Mouse (Mus musculus) embryonic facial prominence, embryonic 12.5 days (tissue): Measurements from ENCODE around the gene Ces2f. TPM values are rescaled to one million over a fixed set of nuclear protein-coding genes. Genes with fewer than 3 reads are reported as not detected.

ENCODE experiments used
- ATAC-seq: fragments of 200-750 bp; cut with Nextera tagmentation; 2 replicates; pipeline ENCODE4 v1.8.0; 2017; ENCODE audit not compliant: insufficient number of reproducible peaks, insufficient read depth, low FRiP score, low TSS enrichment
- H3K27ac ChIP-seq: fragments of 300-500 bp; sonication (generic); 2 replicates; pipeline ENCODE4 v1.5.1; 2016; ENCODE audit warnings: mild to moderate bottlenecking
- H3K27me3 ChIP-seq: fragments of 300-500 bp; sonication (generic); 2 replicates; pipeline ENCODE4 v1.6.1; 2016; ENCODE audit warnings: mild to moderate bottlenecking, moderate library complexity
- H3K36me3 ChIP-seq: fragments of 300-500 bp; sonication (generic); 2 replicates; pipeline ENCODE4 v1.6.1; 2016; ENCODE audit warnings: mild to moderate bottlenecking
- H3K4me1 ChIP-seq: fragments of 300-500 bp; sonication (generic); 2 replicates; pipeline ENCODE4 v1.6.1; 2016
- H3K4me2 ChIP-seq: fragments of 300-500 bp; sonication (generic); replicated peaks from 2 replicates; pipeline ENCODE4 v1.6.1; 2016; ENCODE audit warnings: mild to moderate bottlenecking, moderate library complexity
- H3K4me3 ChIP-seq: fragments of 300-500 bp; sonication (generic); 2 replicates; pipeline ENCODE4 v1.5.1; 2016; ENCODE audit warnings: mild to moderate bottlenecking
- H3K9ac ChIP-seq: fragments of 300-500 bp; sonication (generic); 2 replicates; pipeline ENCODE4 v1.6.1; 2016; ENCODE audit warnings: mild to moderate bottlenecking, moderate library complexity
- H3K9me3 ChIP-seq: fragments of 300-500 bp; sonication (generic); 2 replicates; pipeline ENCODE4 v1.6.1; 2016; ENCODE audit warnings: mild to moderate bottlenecking, moderate library complexity
- WGBS: fragments of 180-500 bp; shearing (Covaris S2); methylation state at CpG from one replicate; pipeline ENCODE4 v1.1.7; 2016; 5-methylcytosine and 5-hydroxymethylcytosine counted together
- polyA plus RNA-seq: library from polyadenylated mRNA; unstranded; fragments of >200 nt; fragmentation: Nextera tagmentation; extraction: Ambion mirVana; gene quantifications from 2 replicates; pipeline ENCODE4 v1.2.1, GENCODE M21; 2016

Gene Ces2f
- polyA plus RNA-seq, 1 experiment from 2014 or later = not detected

DNA sequence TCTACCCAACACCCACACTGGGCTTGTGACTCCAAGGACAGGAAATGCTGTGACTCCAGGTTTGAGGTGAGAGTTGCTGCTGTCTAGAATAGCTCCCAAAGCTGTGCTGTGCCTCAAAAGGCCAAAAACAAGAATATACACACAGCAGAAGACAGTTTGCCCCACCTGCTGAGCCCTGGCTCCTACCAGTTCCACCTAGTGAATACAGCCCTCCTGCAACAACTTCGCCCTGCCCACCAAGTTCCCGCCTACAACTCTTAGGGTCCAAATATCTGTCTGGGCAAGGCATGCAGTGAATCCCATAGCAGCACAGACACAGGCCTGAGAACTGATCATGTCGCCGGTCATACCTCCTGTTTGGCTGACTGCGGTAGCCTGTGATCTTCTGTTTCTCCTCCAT is 37.0 kb downstream of the Ces2f start:
- ATAC-seq = no peak

GRCm38 (mm10) chr8:104984942-104985341 is 37.8 kb downstream of the Ces2f start:
- Histone ChIP-seq H3K4me2 (no peak overlapping the region), H3K36me3 (no peaks in the 10 kb centered on the region), H3K4me3 (no peak overlapping the region), H3K27me3 (no peaks in the 10 kb centered on the region), H3K9ac (no peak overlapping the region), H3K27ac (no peak overlapping the region), H3K4me1 (no peaks in the 10 kb centered on the region), H3K9me3 (0 out of 2 replicates have a peak, but pooled peaks cover 3% of the 10 kb centered on the region)
- 93% methylated on average over 2 of the region's 2 CpGs for WGBS
- ATAC-seq = no peak

More for the DNA sequence above, 37.0 kb downstream of the Ces2f start:
- H3K4me3 ChIP-seq = no peak overlapping the region
- no peak overlapping the region for H3K27ac ChIP-seq
- H3K9ac ChIP-seq = no peak overlapping the region
- H3K36me3 ChIP-seq = no peaks in the 10 kb centered on the region
- no peaks in the 10 kb centered on the region for H3K27me3 ChIP-seq
- H3K9me3 ChIP-seq = 0 out of 2 replicates have a peak, but pooled peaks cover 3% of the 10 kb centered on the region
- no peak overlapping the region for H3K4me2 ChIP-seq
- 90% methylated on average over 5 of the region's 5 CpGs for WGBS
- H3K4me1 ChIP-seq = no peaks in the 10 kb centered on the region

DNA sequence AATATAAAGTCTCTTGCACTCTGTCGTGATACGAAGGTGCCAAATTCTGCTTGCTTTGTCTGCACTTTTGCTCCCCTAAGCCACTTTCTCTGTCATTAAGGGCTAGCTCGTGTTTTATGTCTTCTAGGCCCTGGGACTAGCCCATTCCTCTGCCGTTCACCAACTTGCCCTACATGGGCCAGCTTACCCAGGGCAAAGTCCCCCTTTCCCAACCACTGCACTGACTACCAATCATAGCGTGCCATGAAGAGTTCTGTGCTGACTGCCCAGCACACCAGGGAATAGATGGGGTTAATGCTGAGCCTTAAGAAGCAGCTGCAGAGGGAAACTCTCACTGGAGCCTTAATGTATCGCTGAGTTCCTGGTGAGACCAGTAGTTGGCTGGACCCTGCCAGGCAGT is 51.0 kb downstream of the Ces2f start:
- Histone ChIP-seq H3K9me3 (no peaks in the 10 kb centered on the region), H3K4me1 (no peaks in the 10 kb centered on the region), H3K27me3 (no peaks in the 10 kb centered on the region), H3K4me3 (no peak overlapping the region), H3K9ac (no peak overlapping the region), H3K36me3 (no peaks in the 10 kb centered on the region), H3K4me2 (no peak overlapping the region), H3K27ac (no peak overlapping the region)
- no peak for ATAC-seq
- 76% methylated on average over 6 of the region's 6 CpGs for WGBS

GRCm38 (mm10) chr8:104999183-104999582 is 52.0 kb downstream of the Ces2f start:
- no peak overlapping the region for H3K4me2 ChIP-seq
- H3K27me3 ChIP-seq = no peaks in the 10 kb centered on the region
- no peaks in the 10 kb centered on the region for H3K4me1 ChIP-seq
- no peak for ATAC-seq
- H3K9ac ChIP-seq = no peak overlapping the region
- 84% methylated on average over 6 of the region's 6 CpGs for WGBS
- no peaks in the 10 kb centered on the region for H3K9me3 ChIP-seq
- H3K27ac ChIP-seq = no peak overlapping the region
- H3K36me3 ChIP-seq = no peaks in the 10 kb centered on the region
- H3K4me3 ChIP-seq = no peak overlapping the region

DNA sequence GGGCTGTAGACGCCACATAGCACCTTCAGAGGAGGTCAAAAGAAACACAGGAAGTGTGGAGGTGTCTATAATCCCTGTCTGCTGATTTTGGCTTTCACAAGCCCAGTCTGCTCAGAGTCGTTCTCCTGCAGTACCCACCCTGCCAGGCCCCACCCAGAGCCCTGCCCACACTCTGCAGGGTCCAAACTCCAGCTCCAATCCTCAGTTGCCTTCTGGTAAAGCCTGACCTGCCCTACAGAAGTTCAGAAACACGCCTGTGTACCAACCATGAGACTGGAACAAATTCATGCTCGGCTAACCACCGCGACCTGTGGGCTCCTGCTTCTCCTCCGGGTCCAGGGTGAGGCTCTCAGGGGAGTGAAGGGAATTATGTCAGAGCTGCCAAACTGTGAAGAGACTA is 53.4 kb downstream of the Ces2f start, which contains the start of gene Ces2h:
Ces2h (plus strand) TSS at position 268 of the 400 bp plus-strand sequence.
- H3K4me1 ChIP-seq = no peaks in the 10 kb centered on the region
- ATAC-seq = no peak
- no peak within 1 kb of the TSS for H3K4me2 ChIP-seq
- H3K27me3 ChIP-seq = no peaks in the 10 kb centered on the region
- H3K9me3 ChIP-seq = no peaks in the 10 kb centered on the region
- H3K36me3 ChIP-seq = no peaks in the 10 kb centered on the region
- no peak within 1 kb of the TSS for H3K9ac ChIP-seq
- H3K4me3 ChIP-seq = no peak within 1 kb of the TSS
- H3K27ac ChIP-seq = no peak within 1 kb of the TSS
- 84% methylated on average over 7 of the region's 7 CpGs for WGBS

Other genes with a start within 250 kb of the Ces2f start
- gene Ces2a, start 213.4 kb upstream of the Ces2f start, polyA plus RNA-seq = not detected in 2 replicates
- 0.23 TPM in 1 of 2 replicates, not detected in the other for gene Ces2b, start 115.8 kb upstream of the Ces2f start, polyA plus RNA-seq
- gene Ces2c, start 100.3 kb upstream of the Ces2f start, polyA plus RNA-seq = not detected in 2 replicates
- not detected in 2 replicates for gene Ces2e, start 21.1 kb upstream of the Ces2f start, polyA plus RNA-seq
- gene Ces2g, start 14.4 kb downstream of the Ces2f start, polyA plus RNA-seq = not detected in 2 replicates
- gene Ces2h, start 53.5 kb downstream of the Ces2f start, polyA plus RNA-seq = not detected in 2 replicates
- gene Ces3a, start 101.2 kb downstream of the Ces2f start, polyA plus RNA-seq = not detected in 2 replicates
- gene Ces3b, start 136.4 kb downstream of the Ces2f start, polyA plus RNA-seq = not detected in 2 replicates
- not detected in 2 replicates for gene Ces4a, start 184.4 kb downstream of the Ces2f start, polyA plus RNA-seq
- gene Cbfb, start 223.3 kb downstream of the Ces2f start, polyA plus RNA-seq = 120 and 124 TPM in 2 replicates